Mouse (Mus musculus): ENCODE results near the gene 4833423E24Rik. TPM values are rescaled to one million over a fixed set of nuclear protein-coding genes. Genes with fewer than 3 reads are reported as not detected.

4833423E24Rik gene
- not detected for total RNA-seq (2023)

GRCm38 (mm10) chr2:85518879-85519278, at the start of gene 4833423E24Rik:
TSS of gene 4833423E24Rik (minus strand) at chr2:85519024.

GRCm38 (mm10) chr2:85443539-85443938, 75.3 kb downstream of the 4833423E24Rik start, which contains the start of gene Olfr995:
TSS of gene Olfr995 (minus strand) at chr2:85443639.

GRCm38 (mm10) chr2:85436351-85436750, 82.5 kb downstream of the 4833423E24Rik start, which contains the start of gene Olfr994:
TSS of gene Olfr994 (minus strand) at chr2:85436451.

Other genes starting within 250 kb of the 4833423E24Rik start
- gene Olfr987, start 179.7 kb downstream of the 4833423E24Rik start, total RNA-seq (2023), result not detected
- not detected for gene Olfr988, start 155.8 kb downstream of the 4833423E24Rik start, total RNA-seq (2023)
- not detected for gene Olfr992, start 109.6 kb downstream of the 4833423E24Rik start, total RNA-seq (2023)
- not detected for gene Olfr993, start 104.1 kb downstream of the 4833423E24Rik start, total RNA-seq (2023)
- gene Olfr994, start 82.6 kb downstream of the 4833423E24Rik start, total RNA-seq (2023), result not detected
- gene Olfr995, start 75.4 kb downstream of the 4833423E24Rik start, total RNA-seq (2023), result not detected
- not detected for gene Olfr996, start 60.2 kb upstream of the 4833423E24Rik start, total RNA-seq (2023)
- not detected for gene Olfr998, start 69.9 kb upstream of the 4833423E24Rik start, total RNA-seq (2023)
- not detected for gene Olfr1000, start 92.9 kb upstream of the 4833423E24Rik start, total RNA-seq (2023)
- gene Olfr1002, start 131.7 kb upstream of the 4833423E24Rik start, total RNA-seq (2023), result not detected
- gene Olfr154, start 145.4 kb upstream of the 4833423E24Rik start, total RNA-seq (2023), result not detected
- gene Olfr1006, start 159.7 kb upstream of the 4833423E24Rik start, total RNA-seq (2023), result not detected
- gene Olfr1008, start 170.4 kb upstream of the 4833423E24Rik start, total RNA-seq (2023), result not detected
- not detected for gene Olfr1009, start 196.4 kb upstream of the 4833423E24Rik start, total RNA-seq (2023)
- not detected for gene Olfr1012, start 243.7 kb upstream of the 4833423E24Rik start, total RNA-seq (2023)
- gene Olfr1013, start 248.1 kb upstream of the 4833423E24Rik start, total RNA-seq (2023), result not detected

All from B cell, adult 67 days (primary cell).